Mouse (Mus musculus) kidney, embryonic 14.5 days (tissue): ENCODE data around the gene Flrt2. TPM values are rescaled to one million over a fixed set of nuclear protein-coding genes. Genes with fewer than 3 reads are reported as not detected.

Experiments
- ATAC-seq: fragments of 200-750 bp; cut with Nextera tagmentation; 2 replicates; pipeline ENCODE4 v1.8.0; 2017; ENCODE audit warnings: moderate number of reproducible peaks, mild to moderate bottlenecking, moderate TSS enrichment, moderate library complexity; ENCODE audit not compliant: low FRiP score, low TSS enrichment
- H3K27ac ChIP-seq: fragments of 300-500 bp; sonication (generic); 2 replicates; pipeline ENCODE4 v1.5.1; 2014; ENCODE audit warnings: low read depth, mild to moderate bottlenecking, low read length, moderate library complexity, mixed read lengths
- H3K27me3 ChIP-seq: fragments of 300-500 bp; sonication (generic); 2 replicates; pipeline ENCODE4 v1.6.1; 2014; ENCODE audit warnings: mild to moderate bottlenecking, low read length; ENCODE audit not compliant: control insufficient read depth, insufficient read depth
- H3K36me3 ChIP-seq: fragments of 300-500 bp; sonication (generic); 2 replicates; pipeline ENCODE4 v1.6.1; 2014; ENCODE audit warnings: low read length, mixed read lengths; ENCODE audit not compliant: control insufficient read depth, insufficient read depth
- H3K4me1 ChIP-seq: fragments of 300-500 bp; sonication (generic); 2 replicates; pipeline ENCODE4 v1.6.1; 2014; ENCODE audit warnings: low read length, mixed read lengths; ENCODE audit not compliant: control insufficient read depth, insufficient read depth
- H3K4me2 ChIP-seq: fragments of 300-500 bp; sonication (generic); replicated peaks from 2 replicates; pipeline ENCODE4 v1.6.1; 2014; ENCODE audit warnings: low read depth, mild to moderate bottlenecking, low read length
- H3K4me3 ChIP-seq: fragments of 300-500 bp; sonication (generic); 2 replicates; pipeline ENCODE4 v1.5.1; 2014; ENCODE audit warnings: mild to moderate bottlenecking, low read length
- H3K9ac ChIP-seq: fragments of 300-500 bp; sonication (generic); 2 replicates; pipeline ENCODE4 v1.6.1; 2014; ENCODE audit warnings: low read depth, mild to moderate bottlenecking, low read length, moderate library complexity
- H3K9me3 ChIP-seq: fragments of 300-500 bp; sonication (generic); 2 replicates; pipeline ENCODE4 v1.6.1; 2016; ENCODE audit warnings: low read length; ENCODE audit not compliant: control insufficient read depth
- WGBS: fragments of 180-500 bp; shearing (Covaris S2); extraction: QIAGEN DNeasy Blood & Tissue Kit; methylation state at CpG from one replicate; pipeline ENCODE4 v1.1.7; 2014; 5-methylcytosine and 5-hydroxymethylcytosine counted together
- polyA plus RNA-seq: library from polyadenylated mRNA; unstranded; fragments of >200 nt; fragmentation: Nextera tagmentation; extraction: Ambion mirVana; gene quantifications from 2 replicates; pipeline ENCODE4 v1.2.1, GENCODE M21; 2014

The Flrt2 gene
- polyA plus RNA-seq, 1 experiment from 2014 or later, result 45.3 TPM

- Histone ChIP-seq H3K27ac (no peak overlapping the region), H3K36me3 (no peaks in the 10 kb centered on the region), H3K9me3 (no peaks in the 10 kb centered on the region), H3K27me3 (no peaks in the 10 kb centered on the region), H3K9ac (no peak overlapping the region), H3K4me1 (peaks cover 17% of the 10 kb centered on the region; the same call in 1 of the 2 replicates), H3K4me3 (no peak overlapping the region), H3K4me2 (no peak overlapping the region)
- no peak for ATAC-seq
Observed at GRCm38 (mm10) chr12:95701580-95701979, 9.6 kb downstream of the Flrt2 start.

- no peak for ATAC-seq
- H3K4me2 ChIP-seq, result no peak overlapping the region
- no peak overlapping the region for H3K27ac ChIP-seq
- H3K4me3 ChIP-seq, result no peak overlapping the region
- H3K9me3 ChIP-seq, result no peaks in the 10 kb centered on the region
- WGBS, result 81% methylated on average over 3 of the region's 3 CpGs
- peaks cover 4% of the 10 kb centered on the region; the same call in 1 of the 2 replicates for H3K4me1 ChIP-seq
- no peak overlapping the region for H3K9ac ChIP-seq
- H3K27me3 ChIP-seq, result no peaks in the 10 kb centered on the region
- no peaks in the 10 kb centered on the region for H3K36me3 ChIP-seq
Observed at GRCm38 (mm10) chr12:95705006-95705405, 13.0 kb downstream of the Flrt2 start.

DNA sequence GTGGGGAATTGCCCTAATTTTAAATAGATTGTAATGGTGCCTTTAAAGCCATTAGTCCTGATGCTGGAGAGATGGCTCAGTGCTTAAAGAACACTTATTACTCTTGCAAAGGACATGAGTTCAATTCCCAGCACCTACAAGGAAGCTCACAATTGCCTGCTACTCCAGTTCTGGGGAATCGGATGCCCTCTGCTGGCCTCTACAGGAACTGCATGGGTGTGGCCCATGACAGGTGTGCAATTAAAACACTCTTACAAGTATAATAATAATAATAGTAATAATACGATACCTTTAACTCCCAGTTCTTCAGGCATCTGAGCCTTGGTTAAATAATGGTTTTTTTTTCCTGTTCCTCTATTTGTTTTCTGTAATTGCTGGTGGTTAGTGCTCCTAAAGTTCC lies 31.2 kb downstream of the Flrt2 start:
- H3K27me3 ChIP-seq, result no peaks in the 10 kb centered on the region
- H3K4me2 ChIP-seq, result no peak overlapping the region
- no peak for ATAC-seq
- no peaks in the 10 kb centered on the region for H3K4me1 ChIP-seq
- H3K9ac ChIP-seq, result no peak overlapping the region
- H3K4me3 ChIP-seq, result no peak overlapping the region
- no peak overlapping the region for H3K27ac ChIP-seq
- no peaks in the 10 kb centered on the region for H3K36me3 ChIP-seq
- 97% methylated on average over 2 of the region's 2 CpGs for WGBS
- no peaks in the 10 kb centered on the region for H3K9me3 ChIP-seq

DNA sequence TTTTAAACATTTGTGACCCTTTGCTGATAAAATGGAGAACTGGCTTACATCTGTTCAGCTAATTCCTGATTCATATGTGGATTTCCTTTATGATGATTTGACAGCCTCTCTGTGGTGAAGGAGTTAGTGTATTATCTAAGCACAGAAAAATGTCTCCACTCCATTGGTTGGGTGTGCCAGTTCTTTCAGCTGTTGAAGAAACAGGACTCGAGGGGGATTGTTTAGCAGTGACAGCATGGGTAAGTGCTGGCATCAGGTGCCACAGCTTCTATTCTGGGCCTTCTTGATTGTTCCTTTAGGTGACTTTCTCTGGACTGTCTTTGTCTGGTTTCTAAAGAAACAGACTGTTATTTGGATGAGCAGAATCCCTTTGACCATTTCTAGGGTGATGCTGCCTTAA lies 42.0 kb downstream of the Flrt2 start:
- Histone ChIP-seq H3K4me1 (no peaks in the 10 kb centered on the region; the same call in 1 of the 2 replicates), H3K9ac (no peak overlapping the region), H3K27me3 (no peaks in the 10 kb centered on the region), H3K36me3 (no peaks in the 10 kb centered on the region; the same call in 1 of the 2 replicates), H3K9me3 (no peaks in the 10 kb centered on the region), H3K4me3 (no peak overlapping the region), H3K27ac (no peak overlapping the region), H3K4me2 (no peak overlapping the region)
- 80% methylated on average over 1 of the region's 1 CpGs for WGBS
- no peak for ATAC-seq

GRCm38 (mm10) chr12:95737571-95737970 lies 45.5 kb downstream of the Flrt2 start:
- Histone ChIP-seq H3K4me2 (no peak overlapping the region), H3K9ac (no peak overlapping the region), H3K27me3 (no peaks in the 10 kb centered on the region), H3K27ac (no peak overlapping the region), H3K9me3 (no peaks in the 10 kb centered on the region), H3K36me3 (no peaks in the 10 kb centered on the region; the same call in 1 of the 2 replicates), H3K4me1 (peaks cover 3% of the 10 kb centered on the region; the same call in 1 of the 2 replicates), H3K4me3 (no peak overlapping the region)
- no peak for ATAC-seq
- WGBS, result 67% methylated on average over 8 of the region's 8 CpGs

- Histone ChIP-seq H3K36me3 (no peaks in the 10 kb centered on the region; the same call in 1 of the 2 replicates), H3K4me2 (no peak overlapping the region), H3K4me3 (no peak overlapping the region), H3K9ac (no peak overlapping the region), H3K27me3 (no peaks in the 10 kb centered on the region), H3K27ac (no peak overlapping the region), H3K4me1 (peaks cover 3% of the 10 kb centered on the region; the same call in 1 of the 2 replicates), H3K9me3 (no peaks in the 10 kb centered on the region)
- 67% methylated on average over 5 of the region's 5 CpGs for WGBS
- ATAC-seq, result no peak
Observed at GRCm38 (mm10) chr12:95738031-95738430, 46.0 kb downstream of the Flrt2 start.

GRCm38 (mm10) chr12:95738491-95739135 lies 46.6 kb downstream of the Flrt2 start:
- H3K36me3 ChIP-seq, result no peaks in the 10 kb centered on the region; the same call in 1 of the 2 replicates
- H3K27ac ChIP-seq, result no peak overlapping the region
- H3K27me3 ChIP-seq, result no peaks in the 10 kb centered on the region
- H3K4me3 ChIP-seq, result no peak overlapping the region
- H3K4me2 ChIP-seq, result no peak overlapping the region
- no peak overlapping the region for H3K9ac ChIP-seq
- 46% methylated on average over 7 of the region's 7 CpGs for WGBS
- no peaks in the 10 kb centered on the region for H3K9me3 ChIP-seq
- no peak for ATAC-seq
- peaks cover 3% of the 10 kb centered on the region; the same call in 1 of the 2 replicates for H3K4me1 ChIP-seq

DNA sequence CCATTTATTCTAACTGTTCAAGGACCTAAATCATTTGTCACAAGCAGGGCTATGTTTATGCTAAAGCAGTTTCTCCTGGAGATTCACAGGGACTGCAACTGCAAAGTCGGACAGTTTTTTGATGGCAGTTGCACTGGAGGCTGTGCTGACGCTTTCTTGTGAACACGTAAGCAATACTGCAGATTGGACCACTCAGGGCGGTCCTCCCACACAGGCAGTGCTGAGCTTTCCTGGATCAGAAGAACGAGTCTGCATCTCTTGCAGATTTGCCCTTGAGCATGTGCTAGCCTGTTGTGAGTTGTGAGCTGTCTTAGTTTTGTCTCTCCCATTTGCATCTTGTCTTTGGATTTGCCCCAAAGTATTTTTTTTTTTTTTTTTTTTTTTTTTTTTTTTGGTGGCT lies 47.7 kb downstream of the Flrt2 start:
- WGBS, result 59% methylated on average over 5 of the region's 5 CpGs
- no peak overlapping the region for H3K27ac ChIP-seq
- no peak overlapping the region for H3K4me3 ChIP-seq
- no peaks in the 10 kb centered on the region for H3K9me3 ChIP-seq
- H3K9ac ChIP-seq, result no peak overlapping the region
- no peaks in the 10 kb centered on the region for H3K27me3 ChIP-seq
- H3K4me1 ChIP-seq, result peaks cover 3% of the 10 kb centered on the region; the same call in 1 of the 2 replicates
- no peak for ATAC-seq
- no peak overlapping the region for H3K4me2 ChIP-seq
- H3K36me3 ChIP-seq, result no peaks in the 10 kb centered on the region; the same call in 1 of the 2 replicates

- no peaks in the 10 kb centered on the region for H3K9me3 ChIP-seq
- WGBS, result 76% methylated on average over 11 of the region's 11 CpGs
- H3K27ac ChIP-seq, result no peak overlapping the region
- no peak for ATAC-seq
- no peak overlapping the region for H3K4me2 ChIP-seq
- H3K4me3 ChIP-seq, result no peak overlapping the region
- no peak overlapping the region for H3K9ac ChIP-seq
- H3K4me1 ChIP-seq, result peaks cover 3% of the 10 kb centered on the region; the same call in 1 of the 2 replicates
- no peaks in the 10 kb centered on the region; the same call in 1 of the 2 replicates for H3K36me3 ChIP-seq
- H3K27me3 ChIP-seq, result no peaks in the 10 kb centered on the region
Observed at GRCm38 (mm10) chr12:95741296-95741695, 49.3 kb downstream of the Flrt2 start.
